Mouse (Mus musculus) lung, postnatal 14 days (tissue): ENCODE results near the gene Trib3.

Source experiments
- DNase-seq: peaks from one replicate; pipeline ENCODE4 v3.0.0; 2021

Trib3 gene

GRCm38 (mm10) chr2:152346776-152347465 lies 3.1 kb upstream of the Trib3 start:
- no peak for DNase-seq

DNA sequence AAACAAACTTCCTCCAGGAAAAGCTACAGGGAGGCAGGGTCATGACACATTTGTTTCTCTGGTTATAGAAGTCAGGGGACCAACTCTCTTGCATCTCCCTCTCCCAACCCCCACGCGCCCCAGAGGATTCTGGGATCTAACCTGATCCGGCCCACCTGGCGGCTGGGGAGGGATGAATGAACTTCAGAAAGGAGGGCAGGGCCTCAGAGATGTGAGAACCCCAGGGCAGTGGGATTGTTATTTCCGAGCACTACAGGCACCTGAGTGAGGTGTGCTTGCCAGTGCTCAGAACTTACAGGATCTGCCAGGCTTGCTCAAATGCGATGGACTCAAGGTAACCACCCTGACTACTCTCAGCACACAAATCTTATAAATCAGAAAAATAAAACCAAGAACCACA lies 1.6 kb upstream of the Trib3 start:
- DNase-seq: no peak

DNA sequence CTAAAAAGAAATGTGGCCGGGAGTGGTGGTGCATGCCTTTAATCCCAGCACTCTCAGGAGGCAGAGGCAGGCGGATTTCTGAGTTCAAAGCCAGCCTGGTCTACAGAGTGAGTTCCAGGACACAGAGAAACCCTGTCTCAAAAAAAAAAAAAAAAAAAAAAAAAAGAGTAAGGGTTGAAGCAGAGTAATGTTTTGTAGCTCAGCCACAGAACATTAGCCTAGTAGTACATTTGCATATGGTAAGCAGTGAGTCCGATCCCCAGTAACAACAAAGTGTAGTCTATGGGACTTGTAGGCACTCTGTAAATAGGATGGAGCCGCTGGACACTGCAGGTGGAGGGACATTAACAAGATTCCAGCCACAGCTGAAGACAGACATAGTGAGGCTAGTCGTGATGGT lies 1.1 kb upstream of the Trib3 start:
- no peak for DNase-seq

- peak; percentile 48 for DNase-seq
Observed at GRCm38 (mm10) chr2:152344361-152344760, 529 bp upstream of the Trib3 start.

DNA sequence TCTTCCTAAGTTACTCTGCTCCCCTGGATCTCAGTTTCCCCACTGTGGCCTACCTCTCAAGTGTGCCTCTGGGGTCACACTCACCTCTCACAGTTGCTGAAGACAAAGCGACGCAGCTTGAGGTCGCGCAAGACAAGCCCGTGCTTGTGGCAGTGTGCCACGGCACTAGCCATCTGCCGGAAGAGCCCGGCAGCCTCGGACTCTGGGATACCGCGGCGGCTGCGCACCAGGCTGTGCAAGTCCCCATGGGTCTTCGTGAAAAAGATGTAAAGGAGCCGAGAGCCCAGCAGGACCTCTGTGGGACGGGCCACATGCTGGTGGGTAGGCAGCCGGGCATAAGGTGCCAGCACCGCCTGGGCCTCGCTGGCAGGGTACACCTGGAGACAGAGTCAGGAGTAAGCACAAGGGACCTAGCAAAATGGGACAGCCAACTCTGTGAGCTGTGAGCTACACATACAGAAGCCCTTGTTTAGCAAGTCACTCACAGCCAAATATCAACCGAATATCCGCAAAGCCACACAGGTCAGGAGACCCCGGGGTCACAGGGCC lies 4.1 kb downstream of the Trib3 start:
- DNase-seq: no peak

DNA sequence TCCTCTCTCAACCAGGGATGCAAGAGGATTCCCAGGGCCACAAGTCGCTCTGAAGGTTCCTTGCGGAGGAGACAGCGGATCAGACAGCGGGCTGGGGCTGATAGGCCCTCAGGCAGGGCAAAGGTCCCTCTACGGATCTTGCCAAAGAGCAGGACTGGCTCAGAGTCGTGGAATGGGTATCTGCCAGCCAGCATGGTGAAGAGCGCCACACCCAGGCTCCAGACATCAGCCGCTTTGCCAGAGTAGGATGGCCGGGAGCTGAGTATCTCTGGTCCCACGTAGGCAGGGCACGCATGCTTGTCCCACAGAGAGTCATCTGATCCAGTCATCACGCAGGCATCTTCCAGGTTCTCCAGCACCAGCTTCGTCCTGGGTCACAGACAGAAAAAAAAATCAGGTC lies 5.5 kb downstream of the Trib3 start:
- no peak for DNase-seq

- no peak for DNase-seq
Observed at GRCm38 (mm10) chr2:152337591-152338212, 6.1 kb downstream of the Trib3 start.

- peak; percentile 60 for DNase-seq
Observed at GRCm38 (mm10) chr2:152336856-152337255, 7.0 kb downstream of the Trib3 start.

GRCm38 (mm10) chr2:152335289-152335820 lies 8.5 kb downstream of the Trib3 start:
- no peak for DNase-seq

GRCm38 (mm10) chr2:152333345-152334006 lies 10.4 kb downstream of the Trib3 start:
- DNase-seq: no peak

- peak; percentile 85 for DNase-seq
Observed at GRCm38 (mm10) chr2:152332101-152332825, 11.6 kb downstream of the Trib3 start, which contains the start of gene Rbck1. Gene Rbck1 (minus strand): TSS chr2:152332653.

DNA sequence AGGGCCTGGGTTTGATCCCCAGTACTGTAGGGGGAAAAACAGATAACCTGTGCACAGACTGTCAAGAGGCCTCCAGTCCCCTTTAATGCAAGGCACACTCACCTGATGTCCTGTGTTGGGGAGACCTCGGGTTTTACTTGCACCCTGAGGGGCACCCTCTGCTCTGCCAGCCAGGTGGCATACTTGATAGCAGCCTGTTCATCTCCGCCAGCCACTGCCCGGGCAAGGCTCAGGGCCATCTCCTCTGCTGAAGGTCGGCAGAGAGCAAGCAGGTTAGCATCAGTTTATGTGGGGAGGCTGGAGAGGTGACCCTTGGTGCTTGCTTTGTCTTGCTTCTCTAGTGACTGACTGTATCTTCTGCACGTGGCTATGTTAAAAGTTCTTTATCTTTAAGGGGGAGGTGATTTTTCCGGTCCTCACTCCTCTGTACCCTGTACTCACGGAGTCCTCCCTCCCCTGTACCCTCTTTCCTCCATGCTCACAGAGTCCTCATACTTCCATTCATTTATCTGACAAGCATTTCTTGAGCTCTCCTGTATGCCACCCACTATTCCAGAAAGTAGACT lies 12.9 kb downstream of the Trib3 start:
- no peak for DNase-seq

DNA sequence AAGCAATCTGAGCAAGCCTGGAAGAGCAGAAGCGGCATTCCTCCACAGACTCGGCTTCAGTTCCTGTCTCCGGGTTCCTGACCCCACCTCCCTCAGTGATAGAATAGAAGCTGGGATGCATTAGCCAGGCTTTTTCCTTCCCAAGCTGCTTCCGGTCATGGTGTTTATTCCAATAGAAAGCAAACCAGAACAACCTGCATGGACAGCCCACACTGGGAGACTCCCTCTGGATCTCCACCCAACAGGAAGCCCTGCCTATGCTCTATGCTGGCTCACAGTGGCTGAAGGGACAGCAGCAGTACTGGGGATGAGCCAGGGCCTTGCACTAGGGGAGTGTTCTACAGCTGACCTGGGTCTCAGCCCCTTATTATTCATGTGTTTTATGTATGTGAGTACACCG lies 15.9 kb downstream of the Trib3 start:
- peak; percentile 12 for DNase-seq

GRCm38 (mm10) chr2:152326654-152327053 lies 17.2 kb downstream of the Trib3 start:
- no peak for DNase-seq

DNA sequence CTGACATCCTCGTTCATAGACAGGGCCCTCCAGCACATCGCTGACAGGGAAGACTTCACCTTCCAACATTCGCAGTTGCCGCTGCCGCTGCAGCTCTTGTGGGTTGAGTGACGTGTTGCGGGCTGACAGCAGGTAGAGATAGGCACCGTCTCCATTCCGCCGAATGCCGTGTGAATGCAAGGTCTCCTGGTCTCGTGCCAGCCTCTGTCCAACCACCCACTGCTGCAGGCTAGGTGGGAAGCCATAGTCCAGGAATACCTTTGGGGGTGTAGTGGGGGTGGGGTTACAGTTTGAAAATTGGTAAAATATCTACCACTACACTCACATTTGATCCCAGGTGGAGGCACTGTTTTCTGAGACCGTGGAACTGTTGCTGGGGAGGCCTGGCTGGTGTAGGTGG lies 17.7 kb downstream of the Trib3 start:
- no peak for DNase-seq

DNA sequence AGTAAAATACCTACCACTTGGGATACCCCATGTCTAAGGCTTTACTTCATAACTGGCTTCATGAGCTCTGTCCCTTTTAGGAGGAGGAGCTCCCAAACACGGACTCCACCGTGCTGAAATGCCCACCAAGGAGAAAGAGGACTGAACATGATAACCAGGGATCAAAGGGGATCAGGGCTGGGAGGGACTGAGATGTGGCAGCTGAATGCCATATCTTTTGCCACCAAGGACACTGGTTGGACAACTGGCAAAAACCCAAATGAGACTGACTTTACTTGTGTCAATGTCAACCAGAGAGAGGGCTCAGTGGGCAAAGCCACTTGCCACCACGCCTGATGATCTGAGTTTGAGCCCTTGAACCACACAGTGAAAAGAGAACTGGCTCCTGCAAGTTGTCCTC lies 19.0 kb downstream of the Trib3 start:
- DNase-seq: no peak

DNA sequence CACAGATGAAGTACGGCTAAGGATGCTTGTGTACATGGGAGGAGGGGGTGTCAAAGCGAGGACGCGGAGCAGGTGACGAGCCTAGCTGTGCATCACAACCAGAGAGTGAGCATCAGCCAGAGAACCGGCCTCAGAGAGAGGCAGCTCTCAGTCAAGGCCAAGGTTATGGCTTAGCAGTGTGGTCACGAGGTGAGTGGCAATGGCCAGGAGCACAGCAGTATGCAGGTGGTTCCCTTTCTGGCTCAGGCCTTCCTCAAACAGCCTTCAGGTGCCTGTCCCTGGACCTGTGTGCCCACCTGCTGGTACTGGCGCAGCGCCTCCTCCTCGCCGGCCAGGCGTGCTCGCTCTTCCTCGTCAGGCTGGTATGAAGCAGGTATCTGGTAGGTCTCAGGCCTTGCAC lies 19.9 kb downstream of the Trib3 start:
- no peak for DNase-seq

- DNase-seq: no peak
Observed at GRCm38 (mm10) chr2:152322198-152322597, 21.6 kb downstream of the Trib3 start.

DNA sequence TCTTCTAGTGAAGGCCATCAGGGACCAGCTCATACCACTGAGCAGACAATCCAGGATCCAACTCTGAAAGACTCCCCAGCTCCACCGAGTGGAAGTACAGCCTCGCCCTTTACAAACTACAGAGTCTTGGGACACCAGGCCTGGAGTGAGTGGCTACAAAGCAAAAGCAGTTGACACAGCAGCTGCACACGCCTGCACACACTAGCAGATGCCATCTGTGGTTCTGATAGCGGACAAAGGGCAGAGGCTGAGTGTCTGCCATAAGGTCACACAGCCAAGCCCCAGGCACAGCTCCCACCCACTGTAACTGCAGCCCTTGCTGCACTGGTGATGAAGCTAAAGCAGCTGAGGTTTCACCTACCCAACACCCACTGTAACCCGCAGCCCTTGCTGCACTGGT lies 22.3 kb downstream of the Trib3 start:
- DNase-seq: no peak

- no peak for DNase-seq
Observed at GRCm38 (mm10) chr2:152317054-152317453, 26.8 kb downstream of the Trib3 start.

DNA sequence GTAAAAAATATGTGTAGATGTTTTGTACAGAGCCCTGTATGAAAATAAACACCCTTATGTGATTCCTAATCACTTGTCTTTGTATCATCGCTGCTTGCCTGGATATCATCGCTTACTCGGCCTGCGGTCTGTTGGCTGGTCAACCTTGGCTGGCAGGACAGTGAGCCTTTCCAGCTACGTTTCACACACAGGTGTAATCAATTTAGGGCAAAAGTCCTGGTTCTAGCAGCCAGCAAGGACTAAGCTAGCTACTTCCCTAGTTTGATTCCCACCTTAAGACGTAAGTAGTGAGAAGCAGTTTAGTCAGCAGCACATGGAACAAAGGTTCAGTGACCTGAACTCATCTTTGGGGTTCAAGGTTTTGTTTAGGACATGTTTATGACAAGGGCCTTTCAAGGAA lies 29.9 kb downstream of the Trib3 start:
- DNase-seq: no peak

DNA sequence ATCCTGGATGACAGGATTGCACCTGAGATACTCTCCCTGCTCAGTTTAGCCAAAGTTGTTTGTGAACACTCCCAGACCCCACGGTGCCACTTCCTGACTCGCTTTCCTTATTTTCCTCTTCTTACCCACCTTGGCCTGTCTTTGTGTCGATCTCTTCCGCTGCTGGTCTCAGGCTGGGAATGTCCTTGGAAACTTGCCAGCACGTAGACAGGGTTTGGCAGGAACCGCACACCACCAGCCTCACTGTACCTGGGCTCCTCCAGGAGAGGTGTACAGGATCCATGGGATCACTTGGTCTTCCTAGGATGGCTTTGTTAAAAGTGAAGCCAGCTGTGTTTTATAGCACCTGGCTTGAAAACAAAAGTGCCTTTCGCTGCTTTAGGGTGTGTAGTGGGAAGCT lies 30.8 kb downstream of the Trib3 start:
- DNase-seq: no peak

- DNase-seq: no peak
Observed at GRCm38 (mm10) chr2:152307186-152307585, 36.6 kb downstream of the Trib3 start.
